Mouse (Mus musculus) forelimb bud, embryonic 11.5 days (tissue): ENCODE data around the gene Alg14.

ENCODE experiments used
- DNase-seq: peaks from one replicate; pipeline ENCODE4 v3.0.0-alpha.2; 2012; ENCODE audit warnings: low read depth, low spot score

Alg14 gene

GRCm38 (mm10) chr3:121405101-121405500 lies 113.5 kb downstream of the Alg14 start:
- DNase-seq = no peak

GRCm38 (mm10) chr3:121407417-121407816 lies 115.8 kb downstream of the Alg14 start:
- DNase-seq = no peak

- no peak for DNase-seq
These were observed 116.8 kb downstream of the Alg14 start for GRCm38 (mm10) chr3:121408386-121408785.

- DNase-seq = no peak
These were observed 119.9 kb downstream of the Alg14 start for GRCm38 (mm10) chr3:121411450-121411849.
